Mouse (Mus musculus) forebrain, postnatal 0 days (tissue): ENCODE measurements around the gene Epop. TPM values are rescaled to one million over a fixed set of nuclear protein-coding genes. Genes with fewer than 3 reads are reported as not detected.

Source experiments
- ATAC-seq: fragments of 200-750 bp; cut with Nextera tagmentation; 2 replicates; pipeline ENCODE4 v1.8.0; 2017; ENCODE audit warnings: mild to moderate bottlenecking, moderate library complexity
- DNase-seq: peaks from one replicate; pipeline ENCODE4 v3.0.0-alpha.2; 2015
- H3K27ac ChIP-seq: fragments of 300-500 bp; sonication (generic); 2 replicates; pipeline ENCODE4 v1.5.1; 2014; ENCODE audit warnings: low read depth, mild to moderate bottlenecking, antibody characterized with exemption, low read length, moderate library complexity, mixed read lengths
- H3K27me3 ChIP-seq: fragments of 300-500 bp; sonication (generic); 2 replicates; pipeline ENCODE4 v1.6.1; 2014; ENCODE audit warnings: mild to moderate bottlenecking, low read length, mixed read lengths; ENCODE audit not compliant: insufficient read depth
- H3K36me3 ChIP-seq: fragments of 300-500 bp; sonication (generic); 2 replicates; pipeline ENCODE4 v1.6.1; 2014; ENCODE audit warnings: mild to moderate bottlenecking, moderate library complexity; ENCODE audit not compliant: insufficient read depth
- H3K4me1 ChIP-seq: fragments of 300-500 bp; sonication (generic); 2 replicates; pipeline ENCODE4 v1.6.1; 2014; ENCODE audit warnings: antibody characterized with exemption; ENCODE audit not compliant: insufficient read depth
- H3K4me2 ChIP-seq: fragments of 300-500 bp; sonication (generic); 2 replicates; pipeline ENCODE4 v1.6.1; 2014; ENCODE audit warnings: low read depth, mild to moderate bottlenecking, moderate library complexity
- H3K4me3 ChIP-seq: fragments of 300-500 bp; sonication (generic); 2 replicates; pipeline ENCODE4 v1.5.1; 2014; ENCODE audit warnings: low read depth, low read length, mixed read lengths
- H3K9ac ChIP-seq: fragments of 300-500 bp; sonication (generic); 2 replicates; pipeline ENCODE4 v1.6.1; 2014; ENCODE audit warnings: mild to moderate bottlenecking
- H3K9me3 ChIP-seq: fragments of 300-500 bp; sonication (generic); 2 replicates; pipeline ENCODE4 v1.6.1; 2016; ENCODE audit warnings: low read length
- CTCF ChIP-seq: sonication (generic); IDR thresholded peaks from 2 replicates; pipeline ENCODE4 v1.5.1; 2016; ENCODE audit warnings: antibody characterized with exemption, control low read depth, low read depth
- WGBS: fragments of 180-500 bp; shearing (Covaris S2); extraction: QIAGEN DNeasy Blood & Tissue Kit; methylation state at CpG from one replicate; pipeline ENCODE4 v1.1.7; 2014; 5-methylcytosine and 5-hydroxymethylcytosine counted together
- microRNA-seq, 2 experiments: library from miRNA; unstranded; fragments of <30 nt; microRNA quantifications; one replicate each; pipeline ENCODE4; 2016
- polyA plus RNA-seq: library from polyadenylated mRNA; unstranded; fragments of >200 nt; fragmentation: Nextera tagmentation; extraction: Ambion mirVana; gene quantifications from 2 replicates; pipeline ENCODE4 v1.2.1, GENCODE M21; 2015
- total RNA-seq: library from RNA; depleted of rRNA; stranded (reverse); fragments of >200 nt; gene quantifications from 2 replicates; pipeline ENCODE4 v1.2.3, GENCODE M21; 2014; rRNA removed

The Epop gene
- total and polyA plus RNA-seq, 2 experiments from 2014 or later, result 3.6 to 6.8 TPM

GRCm38 (mm10) chr11:97589216-97589615 lies 40.3 kb downstream of the Epop start:
- Histone ChIP-seq H3K9me3 (no peaks in the 10 kb centered on the region), H3K4me1 (no peaks in the 10 kb centered on the region), H3K4me3 (no peak overlapping the region), H3K27me3 (no peaks in the 10 kb centered on the region), H3K9ac (no peak overlapping the region), H3K36me3 (no peaks in the 10 kb centered on the region), H3K27ac (no peak overlapping the region), H3K4me2 (no peak overlapping the region)
- no peak for DNase-seq
- ATAC-seq, result no peak
- WGBS, result 3% methylated on average over 10 of the region's 10 CpGs
- no peak for TF ChIP-seq CTCF

GRCm38 (mm10) chr11:97585932-97586331 lies 43.6 kb downstream of the Epop start:
- H3K9me3 ChIP-seq, result no peaks in the 10 kb centered on the region
- H3K27me3 ChIP-seq, result no peaks in the 10 kb centered on the region
- no peak overlapping the region for H3K4me3 ChIP-seq
- no peak for DNase-seq
- no peaks in the 10 kb centered on the region for H3K4me1 ChIP-seq
- H3K36me3 ChIP-seq, result no peaks in the 10 kb centered on the region
- TF ChIP-seq CTCF, result no peak
- no peak overlapping the region for H3K9ac ChIP-seq
- H3K27ac ChIP-seq, result no peak overlapping the region
- WGBS, result 81% methylated on average over 10 of the region's 10 CpGs
- no peak overlapping the region for H3K4me2 ChIP-seq
- ATAC-seq, result no peak

GRCm38 (mm10) chr11:97584476-97584875 lies 45.0 kb downstream of the Epop start:
- WGBS, result 74% methylated on average over 7 of the region's 7 CpGs
- no peak for ATAC-seq

GRCm38 (mm10) chr11:97579088-97579857 lies 50.2 kb downstream of the Epop start:
- no peak for DNase-seq
- Histone ChIP-seq H3K4me1 (no peaks in the 10 kb centered on the region), H3K9ac (no peak overlapping the region), H3K4me2 (no peak overlapping the region), H3K9me3 (no peaks in the 10 kb centered on the region), H3K36me3 (no peaks in the 10 kb centered on the region), H3K27ac (no peak overlapping the region), H3K27me3 (no peaks in the 10 kb centered on the region), H3K4me3 (no peak overlapping the region)
- WGBS, result 11% methylated on average over 10 of the region's 10 CpGs
- no peak for ATAC-seq
- no peak for TF ChIP-seq CTCF

More at GRCm38 (mm10) chr11:97584476-97584875, 45.0 kb downstream of the Epop start:
- Histone ChIP-seq H3K9ac (no peak overlapping the region), H3K4me3 (no peak overlapping the region), H3K36me3 (no peaks in the 10 kb centered on the region), H3K9me3 (no peaks in the 10 kb centered on the region), H3K27ac (no peak overlapping the region), H3K4me2 (no peak overlapping the region), H3K4me1 (no peaks in the 10 kb centered on the region), H3K27me3 (no peaks in the 10 kb centered on the region)
- no peak for TF ChIP-seq CTCF
- DNase-seq, result no peak

- no peak for TF ChIP-seq CTCF
- H3K9ac ChIP-seq, result no peak overlapping the region
- no peaks in the 10 kb centered on the region for H3K27me3 ChIP-seq
- H3K27ac ChIP-seq, result no peak overlapping the region
- WGBS, result 45% methylated on average over 2 of the region's 2 CpGs
- no peaks in the 10 kb centered on the region for H3K4me1 ChIP-seq
- no peak overlapping the region for H3K4me2 ChIP-seq
- no peaks in the 10 kb centered on the region for H3K9me3 ChIP-seq
- DNase-seq, result no peak
- ATAC-seq, result no peak
- no peaks in the 10 kb centered on the region for H3K36me3 ChIP-seq
- H3K4me3 ChIP-seq, result no peak overlapping the region
Observed at GRCm38 (mm10) chr11:97578286-97578685, 51.2 kb downstream of the Epop start.

Small RNA genes within 50 kb of the gene (microRNA-seq; reads per million reads assigned to microRNA genes)
- gene Gm24158 (0.12 to 0.77 reads per million in 2 experiments), gene Mir6927 (0 to 0.12 reads per million in 2 experiments)

Other genes with a start within 250 kb of the Epop start
- 52.7 and 52.9 TPM in 2 replicates for gene Arhgap23, start 214.2 kb downstream of the Epop start, total RNA-seq
- 7.0 and 10.2 TPM in 2 replicates for gene Arhgap23, start 214.2 kb downstream of the Epop start, polyA plus RNA-seq
- gene 4933428G20Rik, start 129.4 kb downstream of the Epop start, total RNA-seq, result 0.38 TPM in 1 of 2 replicates, not detected in the other
- 0.25 TPM in 1 of 2 replicates, not detected in the other for gene 4933428G20Rik, start 129.4 kb downstream of the Epop start, polyA plus RNA-seq
- gene Srcin1, start 53.5 kb downstream of the Epop start, total RNA-seq, result 50.1 and 70.7 TPM in 2 replicates
- 8.9 and 12.0 TPM in 2 replicates for gene Srcin1, start 53.5 kb downstream of the Epop start, polyA plus RNA-seq
- gene Mllt6, start 33.7 kb upstream of the Epop start, total RNA-seq, result 42.2 and 48.1 TPM in 2 replicates
- 1.7 TPM in 2 replicates for gene Mllt6, start 33.7 kb upstream of the Epop start, polyA plus RNA-seq
- 14.4 and 15.5 TPM in 2 replicates for gene Cisd3, start 56.1 kb upstream of the Epop start, total RNA-seq
- gene Cisd3, start 56.1 kb upstream of the Epop start, polyA plus RNA-seq, result 27.2 and 27.8 TPM in 2 replicates
- 13.0 and 21.9 TPM in 2 replicates for gene Pcgf2, start 70.8 kb upstream of the Epop start, total RNA-seq
- gene Pcgf2, start 70.8 kb upstream of the Epop start, polyA plus RNA-seq, result 10.0 and 12.6 TPM in 2 replicates
- 322 and 350 TPM in 2 replicates for gene Psmb3, start 73.7 kb upstream of the Epop start, total RNA-seq
- gene Psmb3, start 73.7 kb upstream of the Epop start, polyA plus RNA-seq, result 499 and 621 TPM in 2 replicates
- 131 and 146 TPM in 2 replicates for gene Pip4k2b, start 115.0 kb upstream of the Epop start, total RNA-seq
- 4.2 and 4.6 TPM in 2 replicates for gene Pip4k2b, start 115.0 kb upstream of the Epop start, polyA plus RNA-seq
- 15.2 and 15.5 TPM in 2 replicates for gene Cwc25, start 136.9 kb upstream of the Epop start, total RNA-seq
- gene Cwc25, start 136.9 kb upstream of the Epop start, polyA plus RNA-seq, result 7.8 and 11.8 TPM in 2 replicates
- not detected in 2 replicates for gene 1700001P01Rik, start 146.2 kb upstream of the Epop start, total RNA-seq
- gene 1700001P01Rik, start 146.2 kb upstream of the Epop start, polyA plus RNA-seq, result 0.27 and 0.33 TPM in 2 replicates
- 310 and 470 TPM in 2 replicates for gene Rpl23, start 152.7 kb upstream of the Epop start, total RNA-seq
- gene Rpl23, start 152.7 kb upstream of the Epop start, polyA plus RNA-seq, result 346 and 490 TPM in 2 replicates
- gene Lasp1, start 169.3 kb upstream of the Epop start, total RNA-seq, result 142 and 153 TPM in 2 replicates
- gene Lasp1, start 169.3 kb upstream of the Epop start, polyA plus RNA-seq, result 117 and 152 TPM in 2 replicates
- gene B230217C12Rik, start 211.1 kb upstream of the Epop start, total RNA-seq, result 21.0 and 24.8 TPM in 2 replicates
- 28.6 and 31.5 TPM in 2 replicates for gene B230217C12Rik, start 211.1 kb upstream of the Epop start, polyA plus RNA-seq